ENCODE assay signal across 21 mouse cellular contexts in the genomic region with DNA sequence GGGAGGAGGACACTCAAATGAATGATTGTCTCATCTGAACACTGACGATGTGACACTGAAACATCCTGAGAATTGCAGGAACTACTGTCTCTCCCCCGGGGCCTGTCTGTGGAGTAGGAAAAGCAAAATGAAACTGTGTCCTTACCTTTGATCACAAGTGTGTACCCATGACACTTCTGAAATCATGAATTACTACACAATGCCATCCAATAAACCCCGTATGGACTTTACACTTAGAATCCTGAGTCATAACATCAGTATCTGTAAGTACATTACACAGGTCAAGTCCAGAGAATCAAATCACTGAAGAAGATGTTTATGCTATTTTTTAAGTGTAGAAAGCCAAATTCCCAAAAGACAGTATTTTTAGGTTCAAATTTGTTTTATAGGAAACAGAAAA.
DNase-seq lines count a peak whose midpoint lies in the region; ATAC-seq and TF ChIP-seq lines count a peak whose summit lies in the region.
"Had no signal": no experiment of that assay in that cellular context is flagged by ENCODE, and none has a peak within 500 bp of the region (broad histone marks: within the 10 kb centered on the region; RNA-seq: fewer than 3 reads in every experiment).

No protein-coding gene starts in this region.

- DNase-seq in gastrocnemius, adult 2 months, result no peak
- DNase-seq in gastrocnemius, adult 18-20 months (ENCODE audit: low spot score), result no peak
- no peak for DNase-seq in neural tube, embryonic 10.5 days (ENCODE audit: extremely low spot score, low spot score)
- no peak for DNase-seq in lung, adult 2 months
- no peak for DNase-seq in lung, postnatal 25 days (ENCODE audit: low spot score)
- DNase-seq: adrenal gland, adult 8-10 months; adrenal gland, postnatal 25 days; cerebellum, adult 18-20 months; cerebellum, adult 9-10 months; cerebellum, postnatal 14 days; forebrain, postnatal 0 days; gastrocnemius, postnatal 10 days; gastrocnemius, postnatal 36 days; heart, postnatal 36 days had no signal

- no peak for TF ChIP-seq POLR2A in lung, adult 2 months (IDR thresholded peaks at IDR 0.05; ENCODE audit: borderline replicate concordance, extremely low read depth, low read depth, low read length)

- 76% methylated on average over 3 of the region's 3 CpGs for WGBS in neural tube, embryonic 14.5 days
- WGBS in intestine, postnatal 0 days, result 59% methylated on average over 3 of the region's 3 CpGs
- 73% methylated on average over 3 of the region's 3 CpGs for WGBS in lung, adult 2 months

- TF ChIP-seq CTCF in gastrocnemius, adult 2 months (IDR thresholded peaks at IDR 0.05), result no peak
- no peak for TF ChIP-seq CTCF in intestine, postnatal 0 days (IDR thresholded peaks at IDR 0.05; ENCODE audit: low read depth)
- TF ChIP-seq CTCF in lung, adult 2 months (IDR thresholded peaks at IDR 0.05; ENCODE audit: insufficient read depth, low read length), result no peak

- intact Hi-C loops in gastrocnemius, adult 2 months (cut with DNase I), result no loop called here

- no peaks in the 10 kb centered on the region for H3K4me1 ChIP-seq in neural tube, embryonic 14.5 days (ENCODE audit: control insufficient read depth, insufficient read depth, low read length)
- H3K4me1 ChIP-seq in intestine, postnatal 0 days (replicated peaks; ENCODE audit: control insufficient read depth, insufficient read depth, low read length), result 0 out of 2 replicates have a peak, but pooled peaks cover 10% of the 10 kb centered on the region
- H3K4me1 ChIP-seq in lung, adult 2 months (ENCODE audit: control insufficient read depth, insufficient read depth, low read length), result peaks cover 4% of the 10 kb centered on the region
- H3K4me1 ChIP-seq: hindbrain, embryonic 10.5 days; hindbrain, embryonic 15.5 days had no signal

- 0 out of 2 replicates have a peak overlapping the region, but pooled peaks have one; percentile 35 for H3K27ac ChIP-seq in gastrocnemius, adult 2 months
- no peak overlapping the region for H3K27ac ChIP-seq in neural tube, embryonic 14.5 days (ENCODE audit: low read depth, low read length)
- H3K27ac ChIP-seq in intestine, postnatal 0 days (ENCODE audit: low read depth, low read length), result no peak overlapping the region
- H3K27ac ChIP-seq: hindbrain, embryonic 10.5 days; hindbrain, embryonic 15.5 days had no signal

- H3K9ac ChIP-seq in neural tube, embryonic 14.5 days (replicated peaks; ENCODE audit: low read depth, low read length), result no peak overlapping the region
- H3K9ac ChIP-seq in intestine, postnatal 0 days (ENCODE audit: low read depth, low read length), result no peak overlapping the region
- H3K9ac ChIP-seq: forebrain, postnatal 0 days; hindbrain, embryonic 15.5 days had no signal

- no peak overlapping the region for H3K4me3 ChIP-seq in gastrocnemius, adult 2 months
- no peak overlapping the region for H3K4me3 ChIP-seq in neural tube, embryonic 14.5 days (ENCODE audit: low read depth, low read length)
- H3K4me3 ChIP-seq in intestine, postnatal 0 days (ENCODE audit: low read depth, low read length), result no peak overlapping the region
- H3K4me3 ChIP-seq in lung, adult 2 months (replicated peaks; ENCODE audit: extremely low read depth, low read depth, low read length), result no peak overlapping the region
- H3K4me3 ChIP-seq: hindbrain, embryonic 10.5 days; hindbrain, embryonic 15.5 days had no signal

- no peaks in the 10 kb centered on the region for H3K9me3 ChIP-seq in neural tube, embryonic 14.5 days (ENCODE audit: control insufficient read depth, low read length)
- H3K9me3 ChIP-seq in intestine, postnatal 0 days (ENCODE audit: control insufficient read depth), result no peaks in the 10 kb centered on the region
- H3K9me3 ChIP-seq: hindbrain, embryonic 10.5 days; hindbrain, embryonic 15.5 days had no signal

- peak; percentile 9; the same call in 1 of the 2 replicates for ATAC-seq in neural tube, embryonic 14.5 days (ENCODE audit: low read depth)
- peak; percentile 97 for ATAC-seq in intestine, postnatal 0 days
- ATAC-seq: activated CD4-positive, CD25-positive, alpha-beta regulatory T cell, adult 4 months; forebrain, embryonic 14.5 days; forebrain, postnatal 0 days had no signal

- H3K27me3 ChIP-seq in neural tube, embryonic 14.5 days (ENCODE audit: control insufficient read depth, insufficient read depth, low read length), result no peaks in the 10 kb centered on the region
- H3K27me3 ChIP-seq in intestine, postnatal 0 days (replicated peaks; ENCODE audit: control insufficient read depth, insufficient read depth, low read length), result no peaks in the 10 kb centered on the region
- H3K27me3 ChIP-seq: hindbrain, embryonic 15.5 days had no signal

- H3K36me3 ChIP-seq in neural tube, embryonic 14.5 days (ENCODE audit: control insufficient read depth, insufficient read depth, low read length), result no peaks in the 10 kb centered on the region
- no peaks in the 10 kb centered on the region for H3K36me3 ChIP-seq in intestine, postnatal 0 days (ENCODE audit: control insufficient read depth, insufficient read depth)
- H3K36me3 ChIP-seq: hindbrain, embryonic 10.5 days; hindbrain, embryonic 15.5 days had no signal

- H3K4me2 ChIP-seq in neural tube, embryonic 14.5 days (ENCODE audit: low read depth, low read length), result no peak overlapping the region
- H3K4me2 ChIP-seq in intestine, postnatal 0 days (replicated peaks; ENCODE audit: low read depth), result no peak overlapping the region
- H3K4me2 ChIP-seq: heart, embryonic 11.5 days; hindbrain, embryonic 15.5 days had no signal
